In genomic region chr13:28132781-28133180, GRCm38 (mm10) we compare ENCODE assay signal across 24 mouse cellular contexts. TPM values are rescaled to one million over a fixed set of nuclear protein-coding genes. Genes with fewer than 3 reads are reported as not detected.
DNase-seq lines count a peak whose midpoint lies in the region; ATAC-seq lines count a peak whose summit lies in the region.
"Had no signal": no experiment of that assay in that cellular context is flagged by ENCODE, and none has a peak within 500 bp of the region (broad histone marks: within the 10 kb centered on the region; RNA-seq: fewer than 3 reads in every experiment).

No protein-coding gene starts in this region.

- H3K4me1 ChIP-seq in forebrain, embryonic 13.5 days, result no peaks in the 10 kb centered on the region
- H3K4me1 ChIP-seq: embryonic facial prominence, embryonic 10.5 days; embryonic facial prominence, embryonic 12.5 days; forebrain, embryonic 10.5 days had no signal

- no peaks in the 10 kb centered on the region for H3K36me3 ChIP-seq in forebrain, embryonic 13.5 days (ENCODE audit: poor library complexity, severe bottlenecking)
- H3K36me3 ChIP-seq: embryonic facial prominence, embryonic 10.5 days; embryonic facial prominence, embryonic 12.5 days; forebrain, embryonic 10.5 days had no signal

- 95% methylated on average over 2 of the region's 2 CpGs for WGBS in forebrain, embryonic 13.5 days

- no peaks in the 10 kb centered on the region for H3K9me3 ChIP-seq in forebrain, embryonic 13.5 days (replicated peaks)
- H3K9me3 ChIP-seq: embryonic facial prominence, embryonic 10.5 days; embryonic facial prominence, embryonic 12.5 days; forebrain, embryonic 10.5 days had no signal

- no peak overlapping the region for H3K4me2 ChIP-seq in forebrain, embryonic 13.5 days
- H3K4me2 ChIP-seq: embryonic facial prominence, embryonic 12.5 days had no signal

- no peak overlapping the region for H3K4me3 ChIP-seq in forebrain, embryonic 13.5 days
- H3K4me3 ChIP-seq: embryonic facial prominence, embryonic 10.5 days; embryonic facial prominence, embryonic 12.5 days; forebrain, embryonic 10.5 days had no signal

- H3K27me3 ChIP-seq in forebrain, embryonic 13.5 days, result no peaks in the 10 kb centered on the region
- H3K27me3 ChIP-seq: embryonic facial prominence, embryonic 12.5 days; Patski had no signal

- no peak overlapping the region for H3K27ac ChIP-seq in forebrain, embryonic 13.5 days
- H3K27ac ChIP-seq: embryonic facial prominence, embryonic 10.5 days; embryonic facial prominence, embryonic 12.5 days; forebrain, embryonic 10.5 days had no signal

- H3K9ac ChIP-seq in forebrain, embryonic 13.5 days, result no peak overlapping the region
- H3K9ac ChIP-seq: embryonic facial prominence, embryonic 12.5 days had no signal

- peak; percentile 1 to 4 for DNase-seq in cerebellum, postnatal 14 days
- DNase-seq in cerebellum, adult 8-10 months, result no peak
- DNase-seq in 3134 (ENCODE audit: extremely low read depth, insufficient read length, low spot score) (peak; percentile 54), 3T3-L1 (ENCODE audit: low read depth, low spot score) (peak; percentile 67)
- DNase-seq in fibroblast of lung, adult 2 months (ENCODE audit: low read depth), result peak; percentile 2
- no peak for DNase-seq in right cerebral cortex, postnatal 36 days (ENCODE audit: low spot score in 2 of 2)
- DNase-seq: adrenal gland, adult 8-10 months; adrenal gland, postnatal 14 days; adrenal gland, postnatal 36 days; cerebellum, adult 11-12 months; cerebellum, adult 2 months; cerebellum, adult 9-11 months had no signal

- ATAC-seq in forebrain, embryonic 13.5 days, result no peak
- ATAC-seq: activated CD4-positive, CD25-positive, alpha-beta regulatory T cell, adult 4 months; forebrain, embryonic 14.5 days; forebrain, embryonic 16.5 days; Patski had no signal

RNA-seq across cellular contexts. Expression of gene Prl5a1, which starts 9.5 kb away (rescaled TPM):
- polyA plus RNA-seq in forebrain, embryonic 13.5 days (2015; fragmentation: Nextera tagmentation; extraction: Ambion mirVana), result not detected in 2 replicates
- polyA plus RNA-seq: activated CD4-positive, CD25-positive, alpha-beta regulatory T cell, adult 4 months; C2C12; cerebellum, adult 2 months; cortical plate, adult 2 months; embryonic facial prominence, embryonic 10.5 days; embryonic facial prominence, embryonic 12.5 days; embryonic facial prominence, embryonic 14.5 days; forebrain, embryonic 10.5 days; forebrain, embryonic 14.5 days; forebrain, embryonic 16.5 days; frontal cortex, adult 2 months; Patski had no signal

Comparison
In these comparisons a context has a peak if more than half of its experiments do, and no peak if none do; other contexts are left out.
1. DNase-seq: peak in cerebellum, postnatal 14 days (2 of 2), 3134 (single experiment), 3T3-L1 (single experiment) and fibroblast of lung, adult 2 months (single experiment); none in cerebellum, adult 8-10 months (single experiment) and right cerebral cortex, postnatal 36 days (0 of 2).